Mouse (Mus musculus): ENCODE results near the gene Creb3. TPM values are rescaled to one million over a fixed set of nuclear protein-coding genes. Genes with fewer than 3 reads are reported as not detected.

Creb3 gene
- polyA plus RNA-seq, 1 experiment, result 72.4 TPM

- TF ChIP-seq POLR2A (IDR thresholded peaks at IDR 0.05; ENCODE audit: low read depth, low read length) (no peak), CTCF (IDR thresholded peaks at IDR 0.05; ENCODE audit: borderline replicate concordance, insufficient read depth, low read length) (no peak)
- no peak overlapping the region for H3K27ac ChIP-seq (ENCODE audit: insufficient read depth, low read length)
- no peak overlapping the region for H3K4me3 ChIP-seq (ENCODE audit: insufficient read depth, low read length)
- H3K4me1 ChIP-seq (ENCODE audit: control insufficient read depth, insufficient read depth, low read length), result no peaks in the 10 kb centered on the region
Measured at GRCm38 (mm10) chr4:43613060-43613730, 51.1 kb downstream of the Creb3 start.

Other genes with a start within 250 kb of the Creb3 start
- 44.7 and 80.5 TPM in 2 replicates for gene Rusc2, start 180.4 kb upstream of the Creb3 start, polyA plus RNA-seq (2011; ENCODE audit: insufficient read length, low read depth, missing spikeins)
- gene Fam166b, start 133.2 kb upstream of the Creb3 start, polyA plus RNA-seq (2011; ENCODE audit: insufficient read length, low read depth, missing spikeins), result not detected in 2 replicates
- gene Tesk1, start 120.4 kb upstream of the Creb3 start, polyA plus RNA-seq (2011; ENCODE audit: insufficient read length, low read depth, missing spikeins), result 28.6 and 33.4 TPM in 2 replicates
- 3.8 TPM in 1 of 2 replicates, not detected in the other for gene Cd72, start 107.7 kb upstream of the Creb3 start, polyA plus RNA-seq (2011; ENCODE audit: insufficient read length, low read depth, missing spikeins)
- not detected in 2 replicates for gene Sit1, start 78.6 kb upstream of the Creb3 start, polyA plus RNA-seq (2011; ENCODE audit: insufficient read length, low read depth, missing spikeins)
- 32.5 and 39.2 TPM in 2 replicates for gene Ccdc107, start 69.4 kb upstream of the Creb3 start, polyA plus RNA-seq (2011; ENCODE audit: insufficient read length, low read depth, missing spikeins)
- 5.4 and 12.8 TPM in 2 replicates for gene Arhgef39, start 62.6 kb upstream of the Creb3 start, polyA plus RNA-seq (2011; ENCODE audit: insufficient read length, low read depth, missing spikeins)
- 0.48 and 2.0 TPM in 2 replicates for gene Car9, start 55.4 kb upstream of the Creb3 start, polyA plus RNA-seq (2011; ENCODE audit: insufficient read length, low read depth, missing spikeins)
- gene Tpm2, start 38.6 kb upstream of the Creb3 start, polyA plus RNA-seq (2011; ENCODE audit: insufficient read length, low read depth, missing spikeins), result 722 and 1,110 TPM in 2 replicates
- 291 and 380 TPM in 2 replicates for gene Tln1, start 359 bp downstream of the Creb3 start, polyA plus RNA-seq (2011; ENCODE audit: insufficient read length, low read depth, missing spikeins)
- 34.6 and 45.4 TPM in 2 replicates for gene Rgp1, start 16.4 kb downstream of the Creb3 start, polyA plus RNA-seq (2011; ENCODE audit: insufficient read length, low read depth, missing spikeins)
- gene Gba2, start 16.5 kb downstream of the Creb3 start, polyA plus RNA-seq (2011; ENCODE audit: insufficient read length, low read depth, missing spikeins), result 4.5 and 7.6 TPM in 2 replicates
- gene Msmp, start 22.2 kb downstream of the Creb3 start, polyA plus RNA-seq (2011; ENCODE audit: insufficient read length, low read depth, missing spikeins), result not detected in 2 replicates
- gene Npr2, start 69.6 kb downstream of the Creb3 start, polyA plus RNA-seq (2011; ENCODE audit: insufficient read length, low read depth, missing spikeins), result 60.0 and 62.1 TPM in 2 replicates
- not detected in 2 replicates for gene Spag8, start 91.3 kb downstream of the Creb3 start, polyA plus RNA-seq (2011; ENCODE audit: insufficient read length, low read depth, missing spikeins)
- 22.9 and 27.9 TPM in 2 replicates for gene Hint2, start 94.1 kb downstream of the Creb3 start, polyA plus RNA-seq (2011; ENCODE audit: insufficient read length, low read depth, missing spikeins)
- 5.2 and 7.4 TPM in 2 replicates for gene Tmem8b, start 106.6 kb downstream of the Creb3 start, polyA plus RNA-seq (2011; ENCODE audit: insufficient read length, low read depth, missing spikeins)
- 0.62 and 0.67 TPM in 2 replicates for gene Fam221b, start 106.8 kb downstream of the Creb3 start, polyA plus RNA-seq (2011; ENCODE audit: insufficient read length, low read depth, missing spikeins)
- not detected in 2 replicates for gene Olfr70, start 138.5 kb downstream of the Creb3 start, polyA plus RNA-seq (2011; ENCODE audit: insufficient read length, low read depth, missing spikeins)
- gene Olfr71, start 147.9 kb downstream of the Creb3 start, polyA plus RNA-seq (2011; ENCODE audit: insufficient read length, low read depth, missing spikeins), result not detected in 2 replicates
- gene Hrct1, start 164.9 kb downstream of the Creb3 start, polyA plus RNA-seq (2011; ENCODE audit: insufficient read length, low read depth, missing spikeins), result 0.33 and 0.35 TPM in 2 replicates
- not detected in 2 replicates for gene Spaar, start 167.7 kb downstream of the Creb3 start, polyA plus RNA-seq (2011; ENCODE audit: insufficient read length, low read depth, missing spikeins)
- not detected in 2 replicates for gene Olfr159, start 208.7 kb downstream of the Creb3 start, polyA plus RNA-seq (2011; ENCODE audit: insufficient read length, low read depth, missing spikeins)

Measured in embryonic fibroblast, embryonic 13.5 days (primary cell).